Mouse (Mus musculus) layer of hippocampus, adult 2 months (tissue): ENCODE measurements around the gene Mup11. TPM values are rescaled to one million over a fixed set of nuclear protein-coding genes. Genes with fewer than 3 reads are reported as not detected.
"Not testable (repeated sequence)": the region's sequence is repeated elsewhere in the genome, so short reads cannot be mapped to it uniquely, and the experiment has no call there.

Experiments used
- DNase-seq, 2 experiments: peaks; one replicate each; pipeline ENCODE4 v3.0.0; 2022; ENCODE audit warnings: low spot score in 2 of 2
- H3K27ac ChIP-seq: fragments of 200-600 bp; 2 replicates; pipeline ENCODE4 v1.8.1; 2022
- H3K4me3 ChIP-seq: fragments of 200-600 bp; 2 replicates; pipeline ENCODE4 v1.8.1; 2022; ENCODE audit warnings: mild to moderate bottlenecking
- long read RNA-seq, 2 experiments: library from polyadenylated mRNA; stranded (forward); transcript quantifications; one replicate each; pipeline ENCODE4 v2.0.0; 2021; ENCODE audit warnings: borderline mapping rate in 2 of 2
- total RNA-seq, 2 experiments: library from RNA; stranded (reverse); gene quantifications; 2 replicates each; pipeline ENCODE4 v1.2.3; 2021

The Mup11 gene
- not detected for total RNA-seq
- long read RNA-seq, experiment 1: 0 reads
- long read RNA-seq, experiment 2: 0 reads

DNA sequence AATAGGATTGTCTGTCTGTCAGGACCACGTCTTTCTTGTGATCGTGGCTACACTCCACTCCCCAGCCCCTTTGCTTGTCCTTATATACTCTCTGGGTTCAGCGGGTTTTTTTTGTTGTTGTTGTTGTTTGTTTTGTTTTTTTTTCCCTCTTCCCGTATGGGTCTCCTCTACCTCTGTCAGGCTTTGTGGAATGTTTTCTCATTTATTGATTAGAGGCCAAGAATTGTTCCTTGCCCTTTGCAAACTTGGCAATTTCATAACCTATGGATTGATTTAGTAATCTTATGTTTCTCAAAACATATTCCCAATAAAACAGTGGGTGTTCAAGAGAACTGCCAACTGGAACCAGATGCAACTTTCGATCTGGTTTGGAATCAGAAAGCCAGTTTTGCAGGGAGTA, at the start of gene Mup11:
Gene Mup11, minus strand, starts transcription at position 101 of the 400 bp plus-strand sequence.
- DNase-seq, H3K27ac ChIP-seq, H3K4me3 ChIP-seq: not testable (repeated sequence)

Other genes starting within 250 kb of the Mup11 start
- not detected for gene Mup9, start 240.5 kb downstream of the Mup11 start, total RNA-seq
- not detected for gene Mup1, start 160.5 kb downstream of the Mup11 start, total RNA-seq
- not detected for gene Mup10, start 80.2 kb downstream of the Mup11 start, total RNA-seq
- not detected for gene Mup12, start 78.9 kb upstream of the Mup11 start, total RNA-seq
- gene Mup22, start 159.1 kb upstream of the Mup11 start, total RNA-seq: not detected